In the genomic region with DNA sequence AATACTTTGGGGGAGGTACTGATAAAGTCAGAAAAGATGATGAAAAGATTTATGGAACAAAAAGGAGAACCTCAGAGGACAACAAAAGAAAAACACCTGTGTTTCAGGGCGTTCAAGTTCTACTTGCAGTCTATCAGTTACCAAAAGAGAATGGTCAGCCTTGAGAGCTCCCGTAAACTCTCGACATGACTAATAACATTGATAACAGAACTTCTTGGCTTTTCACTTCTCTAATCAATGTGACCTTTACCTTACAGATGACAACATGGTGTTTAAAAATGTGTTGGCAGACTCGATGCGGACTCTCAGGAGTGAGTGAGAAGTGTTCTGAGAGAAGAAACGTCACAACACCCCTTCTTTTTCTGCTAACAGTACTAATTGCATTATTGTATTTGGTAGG, we compare ENCODE assay signal across 40 mouse cellular contexts. TPM values are rescaled to one million over a fixed set of nuclear protein-coding genes. Genes with fewer than 3 reads are reported as not detected.
"Had no signal": no experiment of that assay in that cellular context is flagged by ENCODE, and none has a peak within 500 bp of the region (broad histone marks: within the 10 kb centered on the region; RNA-seq: fewer than 3 reads in every experiment).

No protein-coding gene starts in this region.

- DNase-seq: left cerebral cortex, postnatal 4 days; liver; liver, embryonic 13.5 days; liver, postnatal 0 days; lung, adult 18-20 months; lung, adult 2 months; lung, embryonic 14.5 days; lung, postnatal 10 days; lung, postnatal 14 days; lung, postnatal 36 days; lung, postnatal 4 days had no signal

- ATAC-seq: liver, embryonic 12.5 days; liver, postnatal 0 days; lung, postnatal 0 days; midbrain, embryonic 13.5 days; midbrain, embryonic 15.5 days; midbrain, embryonic 16.5 days had no signal

- H3K4me2 ChIP-seq: limb, embryonic 12.5 days; limb, embryonic 13.5 days; limb, embryonic 15.5 days; liver, embryonic 11.5 days; liver, embryonic 15.5 days; lung, embryonic 14.5 days; lung, embryonic 15.5 days; midbrain, embryonic 11.5 days; midbrain, embryonic 12.5 days; midbrain, embryonic 13.5 days; midbrain, embryonic 15.5 days had no signal

- H3K36me3 ChIP-seq: limb, embryonic 10.5 days; limb, embryonic 12.5 days; limb, embryonic 13.5 days; limb, embryonic 15.5 days; liver, embryonic 12.5 days; liver, embryonic 13.5 days; liver, embryonic 15.5 days; lung, embryonic 15.5 days; midbrain, embryonic 10.5 days; midbrain, embryonic 12.5 days; midbrain, embryonic 13.5 days; midbrain, embryonic 15.5 days had no signal

- H3K27ac ChIP-seq: limb, embryonic 10.5 days; limb, embryonic 12.5 days; limb, embryonic 13.5 days; limb, embryonic 15.5 days; liver, embryonic 12.5 days; liver, embryonic 13.5 days; liver, embryonic 14.5 days; liver, embryonic 15.5 days; lung, embryonic 15.5 days; macrophage; midbrain, embryonic 10.5 days; midbrain, embryonic 12.5 days; midbrain, embryonic 13.5 days; midbrain, embryonic 15.5 days had no signal

- H3K4me3 ChIP-seq: limb, embryonic 10.5 days; limb, embryonic 12.5 days; limb, embryonic 13.5 days; limb, embryonic 15.5 days; liver, embryonic 12.5 days; liver, embryonic 13.5 days; liver, embryonic 15.5 days; lung, embryonic 15.5 days; megakaryocyte, embryonic 14.5 days; midbrain, embryonic 10.5 days; midbrain, embryonic 12.5 days; midbrain, embryonic 13.5 days; midbrain, embryonic 15.5 days; myocyte had no signal

- H3K4me1 ChIP-seq: limb, embryonic 12.5 days; limb, embryonic 13.5 days; limb, embryonic 15.5 days; lung, embryonic 15.5 days; midbrain, embryonic 10.5 days; midbrain, embryonic 12.5 days; midbrain, embryonic 13.5 days; midbrain, embryonic 15.5 days had no signal

- H3K9me3 ChIP-seq: limb, embryonic 10.5 days; limb, embryonic 12.5 days; limb, embryonic 13.5 days; limb, embryonic 15.5 days; liver, embryonic 12.5 days; liver, embryonic 13.5 days; liver, embryonic 15.5 days; lung, embryonic 15.5 days; megakaryocyte, embryonic 14.5 days; midbrain, embryonic 10.5 days; midbrain, embryonic 12.5 days; midbrain, embryonic 13.5 days; midbrain, embryonic 15.5 days had no signal

- H3K27me3 ChIP-seq: limb, embryonic 12.5 days; limb, embryonic 13.5 days; limb, embryonic 15.5 days; liver, embryonic 13.5 days; liver, embryonic 15.5 days; lung, embryonic 15.5 days; midbrain, embryonic 12.5 days; midbrain, embryonic 13.5 days; midbrain, embryonic 15.5 days had no signal

- H3K9ac ChIP-seq: limb, embryonic 12.5 days; limb, embryonic 13.5 days; limb, embryonic 15.5 days; liver, embryonic 12.5 days; liver, embryonic 13.5 days; liver, embryonic 14.5 days; liver, embryonic 15.5 days; liver, postnatal 0 days; lung, embryonic 14.5 days; lung, embryonic 15.5 days; midbrain, embryonic 12.5 days; midbrain, embryonic 13.5 days; midbrain, embryonic 15.5 days had no signal

RNA-seq across cellular contexts. Expression of a gene that starts 33.2 kb away (rescaled TPM):
- total RNA-seq: liver, adult 2 months; megakaryocyte progenitor cell, adult 5-6 weeks; megakaryocyte, adult 5-6 weeks; megakaryocyte-erythroid progenitor cell, adult 5-6 weeks; midbrain, postnatal 0 days; monocyte, adult 5-6 weeks had no signal
- polyA plus RNA-seq: limb, embryonic 10.5 days; limb, embryonic 11.5 days; limb, embryonic 12.5 days; limb, embryonic 15.5 days; liver, adult 2 months; liver, embryonic 12.5 days; liver, embryonic 15.5 days; lung, adult 2 months; lung, embryonic 14.5 days; lung, embryonic 15.5 days; lung, embryonic 16.5 days; lung, postnatal 0 days; macrophage; midbrain, embryonic 10.5 days; midbrain, embryonic 11.5 days; midbrain, embryonic 12.5 days; midbrain, embryonic 13.5 days; midbrain, embryonic 14.5 days; midbrain, embryonic 15.5 days; midbrain, postnatal 0 days; myocyte; neural tube, embryonic 11.5 days had no signal
